Comparison of ENCODE assay signal across 22 mouse cellular contexts in genomic region chr1:91685031-91685430, GRCm38 (mm10).
DNase-seq lines count a peak whose midpoint lies in the region; ATAC-seq lines count a peak whose summit lies in the region.
"Had no signal": no experiment of that assay in that cellular context is flagged by ENCODE, and none has a peak within 500 bp of the region (broad histone marks: within the 10 kb centered on the region; RNA-seq: fewer than 3 reads in every experiment).

No protein-coding gene starts in this region.

- H3K4me2 ChIP-seq in neural tube, embryonic 15.5 days = no peak overlapping the region
- H3K4me2 ChIP-seq in embryonic facial prominence, embryonic 13.5 days = no peak overlapping the region
- no peak overlapping the region for H3K4me2 ChIP-seq in limb, embryonic 12.5 days
- no peak overlapping the region for H3K4me2 ChIP-seq in heart, embryonic 11.5 days
- H3K4me2 ChIP-seq: hindbrain, embryonic 12.5 days; lung, embryonic 15.5 days; midbrain, embryonic 13.5 days had no signal

- no peak overlapping the region for H3K9ac ChIP-seq in neural tube, embryonic 15.5 days (replicated peaks)
- H3K9ac ChIP-seq in embryonic facial prominence, embryonic 13.5 days = no peak overlapping the region
- H3K9ac ChIP-seq in limb, embryonic 12.5 days (replicated peaks) = no peak overlapping the region
- H3K9ac ChIP-seq in heart, embryonic 11.5 days (ENCODE audit: low read depth, low read length) = no peak overlapping the region
- H3K9ac ChIP-seq: hindbrain, embryonic 12.5 days; liver, embryonic 14.5 days; lung, embryonic 15.5 days; midbrain, embryonic 13.5 days had no signal

- no peaks in the 10 kb centered on the region for H3K36me3 ChIP-seq in neural tube, embryonic 15.5 days
- H3K36me3 ChIP-seq in embryonic facial prominence, embryonic 13.5 days = no peaks in the 10 kb centered on the region
- H3K36me3 ChIP-seq in limb, embryonic 12.5 days = no peaks in the 10 kb centered on the region
- H3K36me3 ChIP-seq in heart, embryonic 11.5 days (ENCODE audit: control insufficient read depth, insufficient read depth, low read length) = no peaks in the 10 kb centered on the region
- H3K36me3 ChIP-seq: hindbrain, embryonic 12.5 days; lung, embryonic 15.5 days; midbrain, embryonic 13.5 days had no signal

- no peak for ATAC-seq in neural tube, embryonic 15.5 days (ENCODE audit: low FRiP score)
- no peak for ATAC-seq in embryonic facial prominence, embryonic 13.5 days (ENCODE audit: insufficient number of reproducible peaks, insufficient read depth, low FRiP score, low TSS enrichment, low read depth)
- ATAC-seq in limb, embryonic 12.5 days (ENCODE audit: insufficient number of reproducible peaks, insufficient read depth, low FRiP score, low TSS enrichment, low read depth) = peak; percentile 37; the same call in 1 of the 2 replicates
- ATAC-seq in heart, embryonic 11.5 days (replicated peaks; ENCODE audit: insufficient number of reproducible peaks, low FRiP score, low TSS enrichment) = no peak
- ATAC-seq: activated CD4-positive, CD25-positive, alpha-beta regulatory T cell, adult 4 months; midbrain, embryonic 13.5 days had no signal

- WGBS in neural tube, embryonic 15.5 days = 66% methylated on average over 9 of the region's 9 CpGs
- 34% methylated on average over 9 of the region's 9 CpGs for WGBS in embryonic facial prominence, embryonic 13.5 days
- 39% methylated on average over 9 of the region's 9 CpGs for WGBS in limb, embryonic 12.5 days
- WGBS in heart, embryonic 11.5 days (ENCODE audit: insufficient replicate concordance) = 74% methylated on average over 9 of the region's 9 CpGs

- H3K9me3 ChIP-seq in neural tube, embryonic 15.5 days (replicated peaks) = no peaks in the 10 kb centered on the region
- no peaks in the 10 kb centered on the region; the same call in 1 of the 2 replicates for H3K9me3 ChIP-seq in embryonic facial prominence, embryonic 13.5 days
- no peaks in the 10 kb centered on the region for H3K9me3 ChIP-seq in limb, embryonic 12.5 days
- H3K9me3 ChIP-seq in heart, embryonic 11.5 days (replicated peaks; ENCODE audit: control insufficient read depth, low read length) = no peaks in the 10 kb centered on the region
- H3K9me3 ChIP-seq: hindbrain, embryonic 12.5 days; lung, embryonic 15.5 days; midbrain, embryonic 13.5 days had no signal

- no peak overlapping the region for H3K4me3 ChIP-seq in neural tube, embryonic 15.5 days (replicated peaks)
- H3K4me3 ChIP-seq in embryonic facial prominence, embryonic 13.5 days = no peak overlapping the region
- no peak overlapping the region for H3K4me3 ChIP-seq in limb, embryonic 12.5 days (replicated peaks)
- no peak overlapping the region for H3K4me3 ChIP-seq in heart, embryonic 11.5 days (ENCODE audit: low read depth, low read length)
- H3K4me3 ChIP-seq: hindbrain, embryonic 12.5 days; lung, embryonic 15.5 days; midbrain, embryonic 13.5 days had no signal

- DNase-seq in neural tube, embryonic 10.5 days (ENCODE audit: extremely low spot score, low spot score) = peak; percentile 36
- DNase-seq in kidney, adult 11 months = no peak
- no peak for DNase-seq in gastrocnemius, postnatal 4 days (ENCODE audit: low spot score in 2 of 2)
- no peak for DNase-seq in left cerebral cortex, postnatal 10 days (ENCODE audit: extremely low spot score in 1 of 2, low spot score in 2 of 2)
- DNase-seq: adrenal gland, postnatal 14 days; cerebellum, adult 11 months; cerebellum, postnatal 10 days; gastrocnemius, postnatal 25 days; kidney, adult 2 months; kidney, postnatal 10 days; left cerebral cortex, postnatal 4 days; right cerebral cortex, adult 18-20 months; thymus, postnatal 14 days had no signal

- H3K27me3 ChIP-seq in neural tube, embryonic 15.5 days (replicated peaks) = no peaks in the 10 kb centered on the region
- H3K27me3 ChIP-seq in embryonic facial prominence, embryonic 13.5 days = no peaks in the 10 kb centered on the region
- H3K27me3 ChIP-seq in limb, embryonic 12.5 days = no peaks in the 10 kb centered on the region
- no peaks in the 10 kb centered on the region for H3K27me3 ChIP-seq in heart, embryonic 11.5 days (ENCODE audit: control insufficient read depth, insufficient read depth, low read length)
- H3K27me3 ChIP-seq: hindbrain, embryonic 12.5 days; lung, embryonic 15.5 days; midbrain, embryonic 13.5 days had no signal

- no peak overlapping the region for H3K27ac ChIP-seq in neural tube, embryonic 15.5 days (replicated peaks)
- peak overlapping the region; percentile 78 for H3K27ac ChIP-seq in embryonic facial prominence, embryonic 13.5 days
- peak overlapping the region; percentile 64; the same call in 1 of the 2 replicates for H3K27ac ChIP-seq in limb, embryonic 12.5 days
- no peak overlapping the region for H3K27ac ChIP-seq in heart, embryonic 11.5 days (ENCODE audit: low read depth, low read length)
- H3K27ac ChIP-seq: hindbrain, embryonic 12.5 days; liver, embryonic 14.5 days; lung, embryonic 15.5 days; midbrain, embryonic 13.5 days had no signal

- peaks cover 10% of the 10 kb centered on the region for H3K4me1 ChIP-seq in neural tube, embryonic 15.5 days
- peaks cover 28% of the 10 kb centered on the region for H3K4me1 ChIP-seq in embryonic facial prominence, embryonic 13.5 days
- H3K4me1 ChIP-seq in limb, embryonic 12.5 days (replicated peaks) = peaks cover 21% of the 10 kb centered on the region
- no peaks in the 10 kb centered on the region for H3K4me1 ChIP-seq in heart, embryonic 11.5 days (ENCODE audit: control insufficient read depth, insufficient read depth, low read length)
- H3K4me1 ChIP-seq: lung, embryonic 15.5 days; midbrain, embryonic 13.5 days had no signal

- intact Hi-C loops in left cerebral cortex, postnatal 10 days (cut with DNase I) = no loop called here

Comparison
In these comparisons a context has a peak if more than half of its experiments do, and no peak if none do; other contexts are left out.
1. H3K27ac ChIP-seq: peak in embryonic facial prominence, embryonic 13.5 days (single experiment) and limb, embryonic 12.5 days (single experiment); none in neural tube, embryonic 15.5 days (single experiment) and heart, embryonic 11.5 days (single experiment).